Mouse (Mus musculus) MEL (cell line): Measurements from ENCODE around the gene Fscn1.

Experiments
- BHLHE40 ChIP-seq: IDR thresholded peaks from 2 replicates; pipeline ENCODE4 v1.6.1; 2012; ENCODE audit warnings: low read depth, mild to moderate bottlenecking, inconsistent platforms, low read length, improper control_type of control experiment, borderline replicate concordance
- CTCF ChIP-seq, 3 experiments: IDR thresholded peaks in 2 of 3; conservative IDR thresholded peaks in 1 of 3; 2 replicates each; pipeline ENCODE4 v1.5.1; 2011 to 2012; ENCODE audit warnings: low read length in 3 of 3, low read depth in 2 of 3, mild to moderate bottlenecking in 2 of 3, improper control_type of control experiment in 1 of 3, inconsistent platforms in 1 of 3, mixed read lengths in 1 of 3, moderate library complexity in 1 of 3; ENCODE audit not compliant: control insufficient read depth in 1 of 3, insufficient read depth in 1 of 3, poor library complexity in 1 of 3, severe bottlenecking in 1 of 3
- POLR2A ChIP-seq, 2 experiments: IDR thresholded peaks; 2 replicates each; pipeline ENCODE4 v1.6.1; 2011 to 2012; ENCODE audit warnings: low read length in 2 of 2, mild to moderate bottlenecking in 2 of 2, control low read depth in 1 of 2, improper control_type of control experiment in 1 of 2, low read depth in 1 of 2, moderate library complexity in 1 of 2; ENCODE audit not compliant: control insufficient read depth in 1 of 2, insufficient read depth in 1 of 2, poor library complexity in 1 of 2
- POLR2AphosphoS5 ChIP-seq: IDR thresholded peaks from 2 replicates; pipeline ENCODE4 v1.6.1; 2012; ENCODE audit warnings: low read depth, borderline replicate concordance, mild to moderate bottlenecking, inconsistent platforms, low read length, moderate library complexity, mixed read lengths
- RAD21 ChIP-seq: IDR thresholded peaks from 2 replicates; pipeline ENCODE4 v1.6.1; 2011; ENCODE audit warnings: mild to moderate bottlenecking, low read depth, low read length, improper control_type of control experiment
- TAL1 ChIP-seq: IDR thresholded peaks from 2 replicates; pipeline ENCODE4 v1.6.1; 2012; ENCODE audit warnings: mild to moderate bottlenecking, inconsistent platforms, low read length, moderate library complexity, mixed read lengths
- UBTF ChIP-seq: IDR thresholded peaks from 2 replicates; pipeline ENCODE4 v1.6.1; 2012; ENCODE audit warnings: low read depth, mild to moderate bottlenecking, inconsistent platforms, low read length, improper control_type of control experiment, moderate library complexity, borderline replicate concordance; ENCODE audit not compliant: insufficient read depth
- ZC3H11A ChIP-seq: IDR thresholded peaks from 2 replicates; pipeline ENCODE4 v1.6.1; 2012; ENCODE audit warnings: low read depth, mild to moderate bottlenecking, inconsistent platforms, low read length, improper control_type of control experiment

- TF ChIP-seq POLR2AphosphoS5 (no peak), ZC3H11A (no peak), POLR2A (IDR thresholded peaks at IDR 0.05; ENCODE audit: control insufficient read depth in 1 of 2, insufficient read depth in 1 of 2, low read depth in 1 of 2, low read length in 2 of 2, poor library complexity in 1 of 2) (no peak), BHLHE40 (no peak), TAL1 (no peak), RAD21 (no peak), UBTF (no peak), CTCF (IDR thresholded peaks at IDR 0.05 in 2 of 3, conservative IDR thresholded peaks at IDR 0.05 in 1 of 3; ENCODE audit: control insufficient read depth in 1 of 3, insufficient read depth in 1 of 3, low read depth in 2 of 3, low read length in 3 of 3, poor library complexity in 1 of 3, severe bottlenecking in 1 of 3) (no peak)
Observed at GRCm38 (mm10) chr5:142949580-142949979, 10.6 kb upstream of the Fscn1 start.
